Mouse (Mus musculus) common myeloid progenitor, adult 5-6 weeks (primary cell): Measurements from ENCODE around the gene Speer4e. TPM values are rescaled to one million over a fixed set of nuclear protein-coding genes. Genes with fewer than 3 reads are reported as not detected.
"Not testable (repeated sequence)": the region's sequence is repeated elsewhere in the genome, so short reads cannot be mapped to it uniquely, and the experiment has no call there.

Source experiments
- ATAC-seq: replicated peaks from 2 replicates; pipeline ENCODE4 v1.8.0; 2016; ENCODE audit warnings: low read depth, mild to moderate bottlenecking, moderate TSS enrichment, inconsistent platforms; ENCODE audit not compliant: poor library complexity, severe bottlenecking
- total RNA-seq: library from RNA; stranded (forward); fragments of 200-1000, 187-1606 nt; gene quantifications from 2 replicates; pipeline ENCODE4 v1.2.3, GENCODE M21; 2017

Speer4e gene
- total RNA-seq, 1 experiment from 2014 or later: not detected

- ATAC-seq: no peak
Measured at GRCm38 (mm10) chr5:14892242-14892641, 46.0 kb downstream of the Speer4e start.

- ATAC-seq: not testable (repeated sequence)
Measured at GRCm38 (mm10) chr5:14885291-14885690, 52.9 kb downstream of the Speer4e start.

Other genes with a start within 250 kb of the Speer4e start
- gene Gm9758, start 23.5 kb downstream of the Speer4e start, total RNA-seq: not detected in 2 replicates
- not detected in 2 replicates for gene Gm10354, start 40.5 kb upstream of the Speer4e start, total RNA-seq
- not detected in 2 replicates for gene Gm17019, start 94.6 kb upstream of the Speer4e start, total RNA-seq